Mouse (Mus musculus) ovary, postnatal 36 days (tissue): ENCODE measurements around the gene Gm17482.

Experiments
- DNase-seq: peaks from one replicate; pipeline ENCODE4 v3.0.0; 2022; ENCODE audit warnings: low spot score, mixed read lengths

The Gm17482 gene

DNA sequence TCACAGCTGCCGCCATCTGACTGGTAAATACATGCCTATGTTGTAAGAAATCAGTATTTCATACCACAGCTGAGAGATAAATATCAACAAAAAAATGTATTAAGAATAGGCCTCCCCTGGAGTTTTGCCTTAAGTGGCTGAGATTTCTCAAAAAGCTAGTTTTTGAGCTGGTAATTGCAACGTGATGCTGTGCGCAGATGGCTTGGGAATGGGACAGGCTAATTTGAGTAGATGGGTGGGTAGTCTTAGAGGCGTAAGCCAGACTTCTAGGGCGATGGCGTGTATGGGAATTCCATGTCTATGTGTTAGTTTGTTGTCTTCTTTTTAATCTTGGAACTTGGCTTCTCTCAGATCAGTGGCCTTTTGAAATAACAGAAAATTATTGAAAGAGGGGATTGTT, 64.7 kb downstream of the Gm17482 start:
- no peak for DNase-seq

- DNase-seq: no peak
These were observed 65.5 kb downstream of the Gm17482 start for GRCm38 (mm10) chr6:115292621-115293020.

DNA sequence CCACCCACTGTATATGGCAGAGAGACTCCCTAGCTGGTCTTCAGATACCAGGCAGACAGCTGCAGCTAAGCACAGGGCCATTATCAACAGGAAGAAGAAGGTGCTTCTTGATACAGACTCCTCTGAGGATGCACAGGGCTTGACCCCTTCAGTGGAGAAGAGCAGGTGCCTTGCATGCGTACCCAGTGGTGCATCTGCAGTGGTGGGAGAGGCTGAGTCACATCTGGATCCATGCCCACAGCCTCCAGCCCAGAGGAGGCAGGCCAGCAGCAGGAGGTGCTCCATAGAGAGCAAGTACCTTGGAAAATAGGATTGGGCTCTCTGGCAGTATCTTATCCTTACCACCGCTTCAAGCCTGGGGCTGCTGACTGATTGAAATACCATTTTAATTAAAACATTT, 66.7 kb downstream of the Gm17482 start:
- no peak for DNase-seq

GRCm38 (mm10) chr6:115307134-115307533, 80.0 kb downstream of the Gm17482 start:
- DNase-seq: no peak
